Mouse (Mus musculus): ENCODE data around the gene Usp38. TPM values are rescaled to one million over a fixed set of nuclear protein-coding genes. Genes with fewer than 3 reads are reported as not detected.
A peak's percentile ranks its signal among the peaks of the same experiment; 100 is the strongest.

Gene Usp38
- polyA plus RNA-seq, 2 experiments, result 10.9 to 24.1 TPM

DNA sequence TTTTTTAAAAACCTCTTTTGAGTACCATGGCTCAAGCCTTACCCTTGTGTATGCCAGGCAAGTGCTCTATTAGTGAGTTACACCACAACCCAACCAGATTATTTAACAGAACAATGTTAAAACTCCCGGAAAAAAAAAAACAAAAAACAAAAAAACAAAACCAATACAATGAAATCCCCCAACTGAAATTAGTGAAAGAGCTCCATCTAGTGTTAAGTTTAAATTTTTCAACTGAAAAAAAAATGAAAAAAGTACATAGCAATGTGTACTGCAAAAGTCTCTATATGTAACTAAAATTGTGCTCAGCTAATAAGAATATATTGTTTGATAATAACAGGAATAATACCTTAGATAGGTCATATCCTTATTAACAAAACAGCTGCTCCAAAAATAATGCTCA lies 18.1 kb downstream of the Usp38 start:
- no peak for ATAC-seq (ENCODE audit: low FRiP score, low read depth)
- no peak for TF ChIP-seq POLR2A (IDR thresholded peaks at IDR 0.05; ENCODE audit: borderline replicate concordance, extremely low read depth, insufficient read depth, insufficient read length)
- Histone ChIP-seq H3K4me1 (ENCODE audit: control insufficient read depth, insufficient read depth, low read length) (no peaks in the 10 kb centered on the region), H3K4me2 (replicated peaks; ENCODE audit: low read depth, low read length, severe bottlenecking) (no peak overlapping the region), H3K4me3 (replicated peaks; ENCODE audit: low read length) (no peak overlapping the region), H3K9ac (ENCODE audit: low read depth, low read length, severe bottlenecking) (no peak overlapping the region), H3K36me3 (ENCODE audit: control insufficient read depth, insufficient read depth, low read length) (peaks cover 63% of the 10 kb centered on the region), H3K27me3 (ENCODE audit: control insufficient read depth, insufficient read depth, low read length) (no peaks in the 10 kb centered on the region), H3K27ac (replicated peaks; ENCODE audit: low read depth, low read length) (no peak overlapping the region), H3K9me3 (ENCODE audit: control insufficient read depth, low read length) (no peaks in the 10 kb centered on the region)
- 27% methylated on average over 1 of the region's 1 CpGs for WGBS
- peak; percentile 65 for DNase-seq (ENCODE audit: low spot score)

DNA sequence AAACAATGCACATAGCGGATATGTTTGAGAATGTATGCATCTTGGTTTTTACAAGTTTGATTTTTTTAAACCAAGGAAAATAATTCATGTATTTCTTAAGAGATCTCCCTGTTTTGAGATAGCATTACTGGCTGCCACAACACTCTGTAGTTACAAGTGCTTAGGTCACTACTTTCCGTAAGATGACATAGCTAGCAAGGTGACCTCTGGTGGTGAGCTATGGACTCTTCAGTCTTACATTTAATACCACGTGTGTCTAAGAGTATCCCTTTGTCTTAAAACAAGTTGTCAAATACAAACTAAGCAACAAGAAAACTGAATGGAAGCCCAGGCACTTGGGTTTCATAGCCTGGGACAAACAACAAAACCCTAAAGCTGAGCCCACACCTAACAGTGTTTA lies 22.8 kb downstream of the Usp38 start:
- peaks cover 71% of the 10 kb centered on the region for H3K36me3 ChIP-seq (ENCODE audit: control insufficient read depth, insufficient read depth, low read length)
- peak; percentile 78; the same call in 1 of the 2 replicates for ATAC-seq (ENCODE audit: low FRiP score, low read depth)
- WGBS, result 49% methylated on average over 3 of the region's 3 CpGs

DNA sequence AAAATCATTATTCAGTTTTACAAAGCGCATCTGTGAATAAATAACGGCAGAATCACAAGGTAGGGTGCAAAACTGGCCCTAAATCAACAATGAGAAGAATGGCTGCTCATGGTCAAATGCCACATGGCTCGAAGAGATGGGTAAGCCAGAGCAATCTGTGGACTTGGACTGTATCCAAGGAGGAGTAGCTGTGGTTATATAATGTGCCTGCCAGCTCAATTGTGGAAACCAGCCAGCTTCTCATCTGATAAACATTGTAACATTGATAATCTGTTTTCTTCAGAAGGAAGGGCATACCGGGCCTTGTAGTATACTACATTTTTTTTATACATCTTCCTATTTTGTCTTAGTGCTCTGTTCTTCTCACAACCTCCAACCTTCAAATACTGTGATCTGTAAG lies 31.9 kb downstream of the Usp38 start:
- DNase-seq (ENCODE audit: low spot score) (peak; percentile 9), ATAC-seq (ENCODE audit: low FRiP score, low read depth) (no peak)
- Histone ChIP-seq H3K4me2 (replicated peaks; ENCODE audit: low read depth, low read length, severe bottlenecking) (no peak overlapping the region), H3K4me3 (replicated peaks; ENCODE audit: low read length) (no peak overlapping the region), H3K4me1 (ENCODE audit: control insufficient read depth, insufficient read depth, low read length) (no peaks in the 10 kb centered on the region), H3K27me3 (ENCODE audit: control insufficient read depth, insufficient read depth, low read length) (no peaks in the 10 kb centered on the region), H3K27ac (replicated peaks; ENCODE audit: low read depth, low read length) (no peak overlapping the region), H3K36me3 (ENCODE audit: control insufficient read depth, insufficient read depth, low read length) (peaks cover 58% of the 10 kb centered on the region), H3K9ac (ENCODE audit: low read depth, low read length, severe bottlenecking) (no peak overlapping the region), H3K9me3 (ENCODE audit: control insufficient read depth, low read length) (no peaks in the 10 kb centered on the region)
- no peak for TF ChIP-seq POLR2A (IDR thresholded peaks at IDR 0.05; ENCODE audit: borderline replicate concordance, extremely low read depth, insufficient read depth, insufficient read length)
- 77% methylated on average over 4 of the region's 4 CpGs for WGBS

More for the DNA sequence above, 22.8 kb downstream of the Usp38 start:
- Histone ChIP-seq H3K4me2 (replicated peaks; ENCODE audit: low read depth, low read length, severe bottlenecking) (no peak overlapping the region), H3K4me3 (replicated peaks; ENCODE audit: low read length) (no peak overlapping the region), H3K9me3 (ENCODE audit: control insufficient read depth, low read length) (no peaks in the 10 kb centered on the region), H3K9ac (ENCODE audit: low read depth, low read length, severe bottlenecking) (no peak overlapping the region), H3K27me3 (ENCODE audit: control insufficient read depth, insufficient read depth, low read length) (no peaks in the 10 kb centered on the region), H3K27ac (replicated peaks; ENCODE audit: low read depth, low read length) (no peak overlapping the region), H3K4me1 (ENCODE audit: control insufficient read depth, insufficient read depth, low read length) (no peaks in the 10 kb centered on the region)
- no peak for TF ChIP-seq POLR2A (IDR thresholded peaks at IDR 0.05; ENCODE audit: borderline replicate concordance, extremely low read depth, insufficient read depth, insufficient read length)
- DNase-seq (ENCODE audit: low spot score), result peak; percentile 87

DNA sequence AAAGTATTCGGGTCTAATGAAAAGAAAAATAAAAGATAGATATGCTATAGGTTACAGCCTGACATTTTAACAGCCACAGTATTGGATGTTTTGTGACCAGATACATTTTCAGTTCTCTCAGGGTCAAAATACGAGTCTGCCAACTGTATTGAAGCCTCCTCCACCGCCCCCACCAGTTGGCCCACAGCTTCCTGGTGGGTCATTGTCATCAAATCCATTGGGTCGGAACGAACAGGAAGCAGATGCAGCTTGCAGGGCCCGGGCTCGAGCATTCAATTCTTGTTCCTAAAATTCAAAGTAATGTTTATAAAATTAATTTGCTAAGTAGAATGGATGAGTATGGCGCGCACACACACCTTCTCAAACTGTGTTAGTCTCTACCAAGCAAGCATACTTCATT lies 33.0 kb downstream of the Usp38 start:
- ATAC-seq (ENCODE audit: low FRiP score, low read depth) (no peak), DNase-seq (ENCODE audit: low spot score) (no peak)
- no peaks in the 10 kb centered on the region for H3K9me3 ChIP-seq (ENCODE audit: control insufficient read depth, low read length)
- no peak overlapping the region for H3K27ac ChIP-seq (replicated peaks; ENCODE audit: low read depth, low read length)
- WGBS, result 88% methylated on average over 9 of the region's 9 CpGs
- no peaks in the 10 kb centered on the region for H3K4me1 ChIP-seq (ENCODE audit: control insufficient read depth, insufficient read depth, low read length)
- H3K4me2 ChIP-seq (replicated peaks; ENCODE audit: low read depth, low read length, severe bottlenecking), result no peak overlapping the region
- TF ChIP-seq POLR2A (IDR thresholded peaks at IDR 0.05; ENCODE audit: borderline replicate concordance, extremely low read depth, insufficient read depth, insufficient read length), result no peak
- H3K9ac ChIP-seq (ENCODE audit: low read depth, low read length, severe bottlenecking), result no peak overlapping the region
- peaks cover 49% of the 10 kb centered on the region for H3K36me3 ChIP-seq (ENCODE audit: control insufficient read depth, insufficient read depth, low read length)
- H3K27me3 ChIP-seq (ENCODE audit: control insufficient read depth, insufficient read depth, low read length), result no peaks in the 10 kb centered on the region
- H3K4me3 ChIP-seq (replicated peaks; ENCODE audit: low read length), result no peak overlapping the region

DNA sequence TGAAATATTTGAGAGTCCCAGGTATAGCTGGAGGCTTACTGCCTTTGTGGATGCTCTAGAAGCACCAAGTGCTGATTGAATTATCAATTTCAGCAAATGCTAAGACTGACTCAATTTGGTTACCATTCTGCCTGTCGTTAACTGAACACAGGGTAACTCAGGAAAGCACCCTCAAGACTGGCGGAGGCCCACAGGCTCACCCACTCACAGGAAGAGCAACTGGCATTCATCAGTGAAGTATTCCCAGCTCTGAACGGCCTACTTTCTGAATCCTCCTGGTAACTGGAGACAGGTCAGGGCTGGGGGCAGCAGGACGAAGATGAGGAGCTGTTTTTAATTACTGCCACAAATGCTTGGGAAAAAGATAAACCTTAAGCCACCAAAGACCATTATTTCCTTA lies 34.7 kb downstream of the Usp38 start:
- Histone ChIP-seq H3K4me2 (replicated peaks; ENCODE audit: low read depth, low read length, severe bottlenecking) (no peak overlapping the region), H3K27me3 (ENCODE audit: control insufficient read depth, insufficient read depth, low read length) (no peaks in the 10 kb centered on the region), H3K9me3 (ENCODE audit: control insufficient read depth, low read length) (no peaks in the 10 kb centered on the region), H3K27ac (replicated peaks; ENCODE audit: low read depth, low read length) (no peak overlapping the region), H3K36me3 (ENCODE audit: control insufficient read depth, insufficient read depth, low read length) (peaks cover 38% of the 10 kb centered on the region), H3K9ac (ENCODE audit: low read depth, low read length, severe bottlenecking) (no peak overlapping the region), H3K4me1 (ENCODE audit: control insufficient read depth, insufficient read depth, low read length) (no peaks in the 10 kb centered on the region), H3K4me3 (replicated peaks; ENCODE audit: low read length) (no peak overlapping the region)
- WGBS, result 45% methylated on average over 4 of the region's 4 CpGs
- TF ChIP-seq POLR2A (IDR thresholded peaks at IDR 0.05; ENCODE audit: borderline replicate concordance, extremely low read depth, insufficient read depth, insufficient read length), result no peak
- DNase-seq (ENCODE audit: low spot score) (no peak), ATAC-seq (ENCODE audit: low FRiP score, low read depth) (no peak)

DNA sequence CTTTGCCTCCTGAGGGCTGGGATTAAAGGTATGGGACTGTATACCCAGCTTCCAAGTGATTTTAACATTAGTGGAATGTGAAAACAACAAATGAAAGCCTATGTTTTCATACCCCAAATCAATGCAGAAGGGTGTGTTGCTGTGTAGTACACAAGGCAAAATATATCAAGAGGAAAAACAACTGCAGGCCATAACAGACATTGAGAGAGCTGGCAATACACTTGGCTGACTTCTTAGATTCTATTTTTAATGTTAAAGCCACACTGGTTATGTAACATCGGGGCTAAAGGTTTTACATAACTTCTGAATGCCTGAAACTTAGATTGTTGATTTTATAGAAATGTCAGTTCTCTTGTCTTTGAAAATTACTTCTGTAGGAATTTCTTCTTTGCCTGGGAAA lies 37.5 kb downstream of the Usp38 start:
- 78% methylated on average over 1 of the region's 1 CpGs for WGBS
- no peak for ATAC-seq (ENCODE audit: low FRiP score, low read depth)
- Histone ChIP-seq H3K4me1 (ENCODE audit: control insufficient read depth, insufficient read depth, low read length) (no peaks in the 10 kb centered on the region), H3K9me3 (ENCODE audit: control insufficient read depth, low read length) (no peaks in the 10 kb centered on the region), H3K27ac (replicated peaks; ENCODE audit: low read depth, low read length) (no peak overlapping the region), H3K4me3 (replicated peaks; ENCODE audit: low read length) (no peak overlapping the region), H3K27me3 (ENCODE audit: control insufficient read depth, insufficient read depth, low read length) (no peaks in the 10 kb centered on the region), H3K36me3 (ENCODE audit: control insufficient read depth, insufficient read depth, low read length) (peaks cover 23% of the 10 kb centered on the region), H3K4me2 (replicated peaks; ENCODE audit: low read depth, low read length, severe bottlenecking) (no peak overlapping the region), H3K9ac (ENCODE audit: low read depth, low read length, severe bottlenecking) (no peak overlapping the region)
- DNase-seq (ENCODE audit: low spot score), result no peak
- no peak for TF ChIP-seq POLR2A (IDR thresholded peaks at IDR 0.05; ENCODE audit: borderline replicate concordance, extremely low read depth, insufficient read depth, insufficient read length)

Measured in limb, embryonic 14.5 days (tissue).